Mouse (Mus musculus) CH12.LX (cell line): Measurements from ENCODE around the gene Rars2.

Experiments
- CHD1 ChIP-seq: IDR thresholded peaks from 2 replicates; pipeline ENCODE4 v1.6.1; 2012; ENCODE audit warnings: low read depth, low read length, improper control_type of control experiment, inconsistent platforms
- CTCF ChIP-seq, 2 experiments: IDR thresholded peaks in 1 of 2; conservative IDR thresholded peaks in 1 of 2; 2 replicates each; pipeline ENCODE4 v1.5.1; 2011 to 2012; ENCODE audit warnings: low read depth in 2 of 2, low read length in 2 of 2, improper control_type of control experiment in 1 of 2, inconsistent platforms in 1 of 2, mild to moderate bottlenecking in 1 of 2, moderate library complexity in 1 of 2
- ELF1 ChIP-seq: IDR thresholded peaks from 2 replicates; pipeline ENCODE4 v1.6.1; 2014; ENCODE audit warnings: low read depth, mild to moderate bottlenecking, inconsistent platforms, low read length, improper control_type of control experiment
- EP300 ChIP-seq: IDR thresholded peaks from 2 replicates; pipeline ENCODE4 v1.6.1; 2011; ENCODE audit warnings: low read length, improper control_type of control experiment
- MAX ChIP-seq: IDR thresholded peaks from 2 replicates; pipeline ENCODE4 v1.6.1; 2011; ENCODE audit warnings: low read length, improper control_type of control experiment
- USF1 ChIP-seq: IDR thresholded peaks from 2 replicates; pipeline ENCODE4 v1.6.1; 2014; ENCODE audit warnings: low read depth, mild to moderate bottlenecking, inconsistent platforms, low read length, improper control_type of control experiment

DNA sequence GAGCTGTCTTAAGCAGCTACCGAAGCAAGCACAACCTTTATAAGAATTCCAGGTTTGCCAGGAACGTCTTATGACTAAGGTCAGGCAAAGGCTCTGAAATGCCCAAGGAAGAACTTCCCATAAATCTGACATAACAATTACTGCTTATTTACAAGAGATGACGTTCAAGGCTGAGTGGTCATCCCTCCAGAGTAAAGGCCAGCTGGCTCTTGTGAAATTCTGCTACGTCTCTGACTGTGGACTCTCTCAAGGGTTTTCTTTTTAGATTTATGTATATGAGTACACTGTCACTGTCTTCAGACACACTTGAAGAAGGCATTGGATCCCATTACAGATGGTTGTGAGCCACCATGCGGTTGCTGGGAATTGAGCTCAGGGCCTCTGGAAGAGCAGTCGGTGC lies 11.6 kb downstream of the Rars2 start:
- no peak for TF ChIP-seq CHD1
- no peak for TF ChIP-seq EP300
- TF ChIP-seq USF1, result no peak
- no peak for TF ChIP-seq ELF1
- TF ChIP-seq CTCF (conservative IDR thresholded peaks at IDR 0.05 in 1 of 2, IDR thresholded peaks at IDR 0.05 in 1 of 2; ENCODE audit: low read depth in 2 of 2, low read length in 2 of 2), result no peak
- no peak for TF ChIP-seq MAX
